Mouse (Mus musculus): ENCODE results near the gene Kctd2. TPM values are rescaled to one million over a fixed set of nuclear protein-coding genes. Genes with fewer than 3 reads are reported as not detected.
A peak's percentile ranks its signal among the peaks of the same experiment; 100 is the strongest.
"Not testable (repeated sequence)": the region's sequence is repeated elsewhere in the genome, so short reads cannot be mapped to it uniquely, and the experiment has no call there.

Kctd2 gene
- polyA plus RNA-seq, 1 experiment from 2014 or later = 17.8 TPM

- H3K4me1 ChIP-seq (ENCODE audit: control insufficient read depth, insufficient read depth, low read length) = no peaks in the 10 kb centered on the region
- no peak overlapping the region for H3K4me3 ChIP-seq (ENCODE audit: low read depth, low read length)
- H3K27ac ChIP-seq (ENCODE audit: low read depth, low read length) = no peak overlapping the region
- H3K9ac ChIP-seq (ENCODE audit: low read length) = no peak overlapping the region
- no peaks in the 10 kb centered on the region for H3K9me3 ChIP-seq (replicated peaks; ENCODE audit: control insufficient read depth, low read length)
- H3K4me2 ChIP-seq (ENCODE audit: low read length) = no peak overlapping the region
- H3K36me3 ChIP-seq (ENCODE audit: control insufficient read depth, insufficient read depth, low read length) = no peaks in the 10 kb centered on the region
- H3K27me3 ChIP-seq (replicated peaks; ENCODE audit: control insufficient read depth, insufficient read depth, low read length) = no peaks in the 10 kb centered on the region
- 71% methylated on average over 4 of the region's 4 CpGs for WGBS
- ATAC-seq (no peak), DNase-seq (ENCODE audit: low spot score) (no peak)
These were observed 33.4 kb downstream of the Kctd2 start for GRCm38 (mm10) chr11:115453306-115453705.

GRCm38 (mm10) chr11:115454822-115455221 lies 34.9 kb downstream of the Kctd2 start:
- not testable (repeated sequence) for H3K36me3 ChIP-seq (ENCODE audit: control insufficient read depth, insufficient read depth, low read length); H3K9me3 ChIP-seq (replicated peaks; ENCODE audit: control insufficient read depth, low read length); H3K27ac ChIP-seq (ENCODE audit: low read depth, low read length); H3K4me3 ChIP-seq (ENCODE audit: low read depth, low read length); ATAC-seq; DNase-seq (ENCODE audit: low spot score); H3K9ac ChIP-seq (ENCODE audit: low read length); H3K4me1 ChIP-seq (ENCODE audit: control insufficient read depth, insufficient read depth, low read length); H3K4me2 ChIP-seq (ENCODE audit: low read length); H3K27me3 ChIP-seq (replicated peaks; ENCODE audit: control insufficient read depth, insufficient read depth, low read length)
- 82% methylated on average over 6 of the region's 6 CpGs for WGBS

DNA sequence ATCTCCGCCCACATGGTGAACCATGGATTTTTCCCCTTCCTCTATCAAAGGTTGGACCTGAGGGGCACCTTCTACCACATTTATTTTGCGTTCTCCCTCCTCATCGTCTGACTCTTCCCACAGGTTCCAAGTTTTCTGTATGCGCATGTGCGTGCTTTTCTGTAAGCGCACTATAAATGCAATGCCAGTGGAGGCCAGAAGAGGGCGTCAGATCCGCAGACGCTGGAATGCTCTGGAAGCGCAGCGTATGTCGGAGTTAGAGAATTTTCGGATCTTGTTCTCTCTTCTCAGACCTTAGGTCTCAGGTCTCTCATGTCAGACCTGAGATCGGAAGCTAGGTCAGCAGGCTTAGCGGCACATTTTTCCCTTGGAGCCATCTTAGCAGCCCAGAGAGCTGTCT lies 35.7 kb downstream of the Kctd2 start:
- ATAC-seq = no peak
- 86% methylated on average over 15 of the region's 15 CpGs for WGBS

GRCm38 (mm10) chr11:115456182-115456581 lies 36.3 kb downstream of the Kctd2 start:
- Histone ChIP-seq H3K9me3 (replicated peaks; ENCODE audit: control insufficient read depth, low read length) (no peaks in the 10 kb centered on the region), H3K4me2 (ENCODE audit: low read length) (no peak overlapping the region), H3K27me3 (replicated peaks; ENCODE audit: control insufficient read depth, insufficient read depth, low read length) (no peaks in the 10 kb centered on the region), H3K9ac (ENCODE audit: low read length) (no peak overlapping the region), H3K4me1 (ENCODE audit: control insufficient read depth, insufficient read depth, low read length) (no peaks in the 10 kb centered on the region), H3K4me3 (ENCODE audit: low read depth, low read length) (no peak overlapping the region), H3K27ac (ENCODE audit: low read depth, low read length) (no peak overlapping the region), H3K36me3 (ENCODE audit: control insufficient read depth, insufficient read depth, low read length) (no peaks in the 10 kb centered on the region)
- 92% methylated on average over 5 of the region's 5 CpGs for WGBS
- ATAC-seq (no peak), DNase-seq (ENCODE audit: low spot score) (no peak)

More for the DNA sequence above, 35.7 kb downstream of the Kctd2 start:
- DNase-seq (ENCODE audit: low spot score) = no peak
- H3K27me3 ChIP-seq (replicated peaks; ENCODE audit: control insufficient read depth, insufficient read depth, low read length) = no peaks in the 10 kb centered on the region
- H3K9me3 ChIP-seq (replicated peaks; ENCODE audit: control insufficient read depth, low read length) = no peaks in the 10 kb centered on the region
- no peak overlapping the region for H3K27ac ChIP-seq (ENCODE audit: low read depth, low read length)
- H3K9ac ChIP-seq (ENCODE audit: low read length) = no peak overlapping the region
- H3K4me2 ChIP-seq (ENCODE audit: low read length) = no peak overlapping the region
- no peak overlapping the region for H3K4me3 ChIP-seq (ENCODE audit: low read depth, low read length)
- H3K36me3 ChIP-seq (ENCODE audit: control insufficient read depth, insufficient read depth, low read length) = no peaks in the 10 kb centered on the region
- no peaks in the 10 kb centered on the region for H3K4me1 ChIP-seq (ENCODE audit: control insufficient read depth, insufficient read depth, low read length)

- WGBS = 34% methylated on average over 6 of the region's 6 CpGs
- no peaks in the 10 kb centered on the region for H3K4me1 ChIP-seq (ENCODE audit: control insufficient read depth, insufficient read depth, low read length)
- no peaks in the 10 kb centered on the region for H3K27me3 ChIP-seq (replicated peaks; ENCODE audit: control insufficient read depth, insufficient read depth, low read length)
These were observed 37.5 kb downstream of the Kctd2 start for GRCm38 (mm10) chr11:115457405-115457804.

GRCm38 (mm10) chr11:115460976-115461375 lies 41.0 kb downstream of the Kctd2 start:
- Histone ChIP-seq H3K4me1 (ENCODE audit: control insufficient read depth, insufficient read depth, low read length) (no peaks in the 10 kb centered on the region), H3K27me3 (replicated peaks; ENCODE audit: control insufficient read depth, insufficient read depth, low read length) (no peaks in the 10 kb centered on the region), H3K4me2 (ENCODE audit: low read length) (no peak overlapping the region), H3K36me3 (ENCODE audit: control insufficient read depth, insufficient read depth, low read length) (no peaks in the 10 kb centered on the region), H3K9ac (ENCODE audit: low read length) (no peak overlapping the region), H3K27ac (ENCODE audit: low read depth, low read length) (no peak overlapping the region), H3K9me3 (replicated peaks; ENCODE audit: control insufficient read depth, low read length) (no peaks in the 10 kb centered on the region), H3K4me3 (ENCODE audit: low read depth, low read length) (no peak overlapping the region)
- no peak for DNase-seq (ENCODE audit: low spot score)
- no peak for ATAC-seq
- 16% methylated on average over 8 of the region's 8 CpGs for WGBS

More at GRCm38 (mm10) chr11:115457405-115457804, 37.5 kb downstream of the Kctd2 start:
- no peak overlapping the region for H3K4me3 ChIP-seq (ENCODE audit: low read depth, low read length)
- no peak overlapping the region for H3K4me2 ChIP-seq (ENCODE audit: low read length)
- DNase-seq (ENCODE audit: low spot score) = peak; percentile 19
- no peak overlapping the region for H3K9ac ChIP-seq (ENCODE audit: low read length)
- H3K27ac ChIP-seq (ENCODE audit: low read depth, low read length) = no peak overlapping the region
- ATAC-seq = no peak
- H3K36me3 ChIP-seq (ENCODE audit: control insufficient read depth, insufficient read depth, low read length) = no peaks in the 10 kb centered on the region
- H3K9me3 ChIP-seq (replicated peaks; ENCODE audit: control insufficient read depth, low read length) = no peaks in the 10 kb centered on the region

GRCm38 (mm10) chr11:115461846-115462242 lies 41.9 kb downstream of the Kctd2 start:
- Histone ChIP-seq H3K4me3 (ENCODE audit: low read depth, low read length) (no peak overlapping the region), H3K27ac (ENCODE audit: low read depth, low read length) (no peak overlapping the region), H3K4me2 (ENCODE audit: low read length) (no peak overlapping the region), H3K27me3 (replicated peaks; ENCODE audit: control insufficient read depth, insufficient read depth, low read length) (no peaks in the 10 kb centered on the region), H3K9me3 (replicated peaks; ENCODE audit: control insufficient read depth, low read length) (no peaks in the 10 kb centered on the region), H3K4me1 (ENCODE audit: control insufficient read depth, insufficient read depth, low read length) (no peaks in the 10 kb centered on the region), H3K36me3 (ENCODE audit: control insufficient read depth, insufficient read depth, low read length) (no peaks in the 10 kb centered on the region), H3K9ac (ENCODE audit: low read length) (no peak overlapping the region)
- WGBS = 77% methylated on average over 5 of the region's 5 CpGs
- DNase-seq (ENCODE audit: low spot score) (no peak), ATAC-seq (no peak)

GRCm38 (mm10) chr11:115462243-115462891 lies 42.4 kb downstream of the Kctd2 start, which contains the start of gene Slc16a5:
TSS of gene Slc16a5 (plus strand) at chr11:115462474.
- no peaks in the 10 kb centered on the region for H3K4me1 ChIP-seq (ENCODE audit: control insufficient read depth, insufficient read depth, low read length)
- no peak for ATAC-seq
- H3K9ac ChIP-seq (ENCODE audit: low read length) = no peak within 1 kb of the TSS
- H3K4me2 ChIP-seq (ENCODE audit: low read length) = no peak within 1 kb of the TSS
- no peak within 1 kb of the TSS for H3K27ac ChIP-seq (ENCODE audit: low read depth, low read length)
- DNase-seq (ENCODE audit: low spot score) = no peak
- no peaks in the 10 kb centered on the region for H3K9me3 ChIP-seq (replicated peaks; ENCODE audit: control insufficient read depth, low read length)
- no peak within 1 kb of the TSS for H3K4me3 ChIP-seq (ENCODE audit: low read depth, low read length)
- H3K36me3 ChIP-seq (ENCODE audit: control insufficient read depth, insufficient read depth, low read length) = no peaks in the 10 kb centered on the region
- 73% methylated on average over 16 of the region's 16 CpGs for WGBS
- no peaks in the 10 kb centered on the region for H3K27me3 ChIP-seq (replicated peaks; ENCODE audit: control insufficient read depth, insufficient read depth, low read length)

DNA sequence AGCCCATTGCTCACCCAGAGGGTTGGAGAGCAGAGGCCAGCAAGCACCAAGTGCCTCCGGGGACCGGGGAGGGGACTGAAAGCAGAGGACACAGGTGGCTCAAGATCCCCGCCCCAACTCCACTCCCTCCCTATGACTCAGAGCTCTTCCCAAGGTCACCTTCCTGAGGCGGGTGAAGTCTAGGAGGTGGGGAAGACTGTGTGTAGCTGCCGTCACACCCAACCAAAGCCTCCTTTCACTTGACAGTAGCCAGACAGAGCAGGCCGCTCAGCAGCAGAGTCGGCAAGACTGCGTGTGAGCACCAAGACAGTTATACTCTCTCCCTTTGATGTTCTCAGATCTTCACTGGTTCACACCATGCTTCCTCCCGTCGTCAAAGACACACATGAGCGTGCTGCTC lies 43.5 kb downstream of the Kctd2 start:
- no peaks in the 10 kb centered on the region for H3K4me1 ChIP-seq (ENCODE audit: control insufficient read depth, insufficient read depth, low read length)
- H3K4me2 ChIP-seq (ENCODE audit: low read length) = no peak overlapping the region
- 84% methylated on average over 11 of the region's 11 CpGs for WGBS
- no peaks in the 10 kb centered on the region for H3K9me3 ChIP-seq (replicated peaks; ENCODE audit: control insufficient read depth, low read length)
- no peaks in the 10 kb centered on the region for H3K36me3 ChIP-seq (ENCODE audit: control insufficient read depth, insufficient read depth, low read length)
- H3K9ac ChIP-seq (ENCODE audit: low read length) = no peak overlapping the region
- no peak overlapping the region for H3K27ac ChIP-seq (ENCODE audit: low read depth, low read length)
- H3K4me3 ChIP-seq (ENCODE audit: low read depth, low read length) = no peak overlapping the region
- no peaks in the 10 kb centered on the region for H3K27me3 ChIP-seq (replicated peaks; ENCODE audit: control insufficient read depth, insufficient read depth, low read length)
- DNase-seq (ENCODE audit: low spot score) (no peak), ATAC-seq (no peak)
